Mouse (Mus musculus) liver, postnatal 0 days (tissue): Measurements from ENCODE around the gene Maneal.

Source experiments
- CTCF ChIP-seq: sonication (generic); IDR thresholded peaks from 2 replicates; pipeline ENCODE4 v1.5.1; 2016; ENCODE audit warnings: antibody characterized with exemption, low read depth
- EP300 ChIP-seq: IDR thresholded peaks from 2 replicates; pipeline ENCODE4 v1.6.1; 2016; ENCODE audit warnings: antibody characterized with exemption, low read depth, mild to moderate bottlenecking

DNA sequence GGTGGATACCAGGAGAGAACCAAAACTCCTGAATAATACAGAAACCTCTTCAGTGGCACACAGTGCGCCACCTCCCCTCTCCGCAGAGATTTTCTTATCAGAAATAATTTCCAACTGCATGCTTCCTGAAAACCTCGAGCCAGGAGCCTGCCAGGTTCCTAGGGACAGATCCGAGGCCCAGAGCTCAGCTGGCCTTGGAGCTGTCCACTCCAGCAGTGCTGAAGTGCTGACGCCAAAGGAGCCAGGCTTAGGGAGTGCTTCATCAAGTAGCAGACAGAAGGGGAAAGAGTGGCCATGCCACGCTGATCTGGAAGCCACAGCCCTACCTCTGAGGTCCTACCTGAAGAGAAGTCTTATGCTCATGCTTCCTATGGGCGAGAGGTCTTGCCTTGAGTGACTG, 1.5 kb downstream of the Maneal start:
- TF ChIP-seq CTCF (no peak), EP300 (no peak)
